Mouse (Mus musculus) skeletal muscle tissue, adult 2 months (tissue): ENCODE data around the gene Shisa7.
"Not testable (repeated sequence)": the region's sequence is repeated elsewhere in the genome, so short reads cannot be mapped to it uniquely, and the experiment has no call there.

Source experiments
- DNase-seq: peaks from one replicate; pipeline ENCODE4 v3.0.0-alpha.2; 2012; ENCODE audit warnings: low read depth, low spot score

Gene Shisa7

DNA sequence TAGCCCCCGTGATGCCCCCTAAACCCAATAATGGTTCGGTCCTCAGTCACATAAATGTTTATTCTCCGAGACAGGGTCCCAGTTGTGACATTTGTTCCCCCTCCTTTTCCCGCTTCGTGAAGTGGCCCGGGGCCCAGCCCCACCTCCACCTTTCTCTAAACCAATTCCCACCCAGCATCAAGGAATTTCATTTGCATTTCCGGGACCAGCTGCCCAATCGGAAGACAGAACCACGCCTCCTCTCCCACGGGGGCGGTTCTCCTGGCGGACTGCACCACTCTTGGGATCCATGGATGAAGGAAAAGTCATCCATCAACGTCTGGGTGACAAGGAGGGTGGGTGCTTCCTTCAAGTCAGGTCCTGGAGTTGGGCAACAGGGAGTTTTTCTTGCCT is 417 bp upstream of the Shisa7 start:
- DNase-seq: no peak

DNA sequence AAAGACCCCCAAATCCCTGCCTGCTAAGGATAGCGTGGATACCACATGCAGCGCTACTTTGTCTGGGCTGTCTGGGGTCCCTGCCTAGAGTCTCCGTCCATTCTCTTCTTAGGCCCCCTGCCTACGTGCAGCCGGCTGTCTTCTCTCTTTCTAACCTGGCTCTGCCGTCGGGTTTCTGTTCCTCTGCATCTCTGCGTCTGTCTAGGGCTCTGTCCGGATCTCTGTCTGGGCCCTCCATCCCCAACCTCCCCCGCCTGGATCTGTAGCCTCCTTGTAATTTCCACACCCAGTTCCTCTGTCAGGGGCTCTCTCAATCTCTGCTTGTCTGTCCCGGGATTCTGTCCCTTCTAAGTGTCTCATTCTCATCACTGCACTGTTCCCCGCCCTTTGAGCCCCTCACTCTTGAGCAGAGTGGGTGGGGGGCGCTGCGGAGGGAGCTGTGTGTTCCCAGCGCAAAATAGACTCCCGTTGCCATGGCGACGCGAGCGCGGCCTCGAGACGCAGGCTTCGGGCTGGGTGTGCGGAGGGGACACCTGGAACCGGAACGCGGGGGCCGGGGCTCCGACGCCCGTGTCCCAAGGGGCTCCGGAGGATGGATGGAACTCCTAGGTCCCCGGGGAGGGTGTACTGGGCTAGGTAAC is 772 bp downstream of the Shisa7 start:
- DNase-seq: no peak

GRCm38 (mm10) chr7:4842634-4843131 is 1.8 kb downstream of the Shisa7 start:
- DNase-seq: no peak

DNA sequence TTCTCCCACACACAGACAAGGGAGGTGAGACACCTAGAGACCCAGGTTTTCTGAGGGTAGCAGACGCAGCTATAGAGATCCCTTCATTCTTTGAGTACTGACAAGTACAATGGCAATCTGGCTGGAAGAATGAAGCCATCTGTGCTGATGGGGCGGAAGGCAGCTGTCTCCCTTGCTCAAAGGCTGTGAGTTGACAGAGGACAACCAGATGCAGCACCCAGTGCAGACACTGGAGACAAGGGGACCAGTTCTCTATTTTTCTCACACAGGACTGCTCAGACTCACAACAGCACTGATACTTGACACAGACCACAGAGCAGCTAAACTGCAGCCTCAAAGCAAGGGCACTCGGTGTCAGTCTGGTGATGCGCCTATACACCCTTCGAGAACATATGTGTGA is 2.4 kb downstream of the Shisa7 start:
- DNase-seq: no peak

GRCm38 (mm10) chr7:4837639-4838038 is 6.9 kb downstream of the Shisa7 start:
- no peak for DNase-seq

DNA sequence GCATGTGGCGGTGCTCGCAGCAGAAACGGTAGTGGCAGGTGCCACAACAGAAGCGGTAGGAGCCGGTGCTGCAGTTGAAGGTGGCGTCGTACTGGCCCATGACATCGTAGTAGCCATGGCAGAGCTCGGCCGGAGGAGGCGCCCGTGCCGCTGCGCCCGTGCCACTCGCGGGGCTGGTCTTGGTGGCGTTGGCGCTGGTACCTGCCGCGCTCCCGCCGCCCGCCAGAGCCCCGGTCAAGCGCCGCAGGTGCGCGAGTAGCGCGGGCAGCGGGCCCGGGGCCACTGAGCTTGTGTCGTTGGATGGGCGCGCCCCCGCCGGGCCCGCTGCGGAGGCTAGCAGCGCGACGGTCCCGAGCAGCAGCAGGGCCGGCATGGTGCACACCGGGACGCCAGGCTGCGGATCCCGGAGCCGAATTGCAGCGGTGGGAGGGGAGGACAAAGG is 8.1 kb downstream of the Shisa7 start:
- peak; percentile 23 for DNase-seq

DNA sequence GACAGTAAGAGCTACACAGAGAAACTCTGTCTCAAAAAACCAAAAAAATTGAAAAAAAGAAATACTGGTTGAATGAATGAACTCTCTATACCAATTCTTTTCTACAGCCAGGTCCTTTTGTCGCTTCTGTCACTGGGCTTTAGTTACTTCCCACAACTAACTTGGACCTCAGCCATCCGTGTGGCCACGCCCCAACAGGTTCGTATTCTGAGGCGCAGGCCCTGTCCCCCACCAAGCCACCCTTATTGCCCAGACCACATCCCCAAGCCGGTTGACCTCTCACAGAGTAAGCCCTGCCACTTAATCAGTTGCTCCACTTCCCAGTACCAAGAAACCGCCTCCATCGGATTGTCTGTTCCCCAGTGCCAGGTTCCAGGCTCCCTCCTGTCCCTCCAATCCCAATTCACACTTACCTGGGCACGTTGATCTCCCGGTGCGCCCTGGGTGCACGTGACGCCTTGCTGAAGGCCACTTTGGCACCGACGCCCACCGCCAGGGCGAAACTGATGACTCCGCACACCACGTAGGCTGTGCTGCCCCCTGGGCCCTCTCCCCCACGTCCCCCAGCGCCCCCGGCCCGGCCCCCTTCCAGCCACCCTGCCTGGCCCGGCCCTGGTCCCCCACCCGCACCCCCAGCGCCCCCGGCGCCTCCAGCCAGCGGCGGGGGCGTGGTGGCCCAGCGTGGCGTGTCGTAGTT is 8.7 kb downstream of the Shisa7 start:
- no peak for DNase-seq

GRCm38 (mm10) chr7:4830476-4830875 is 14.0 kb downstream of the Shisa7 start:
- DNase-seq: no peak

DNA sequence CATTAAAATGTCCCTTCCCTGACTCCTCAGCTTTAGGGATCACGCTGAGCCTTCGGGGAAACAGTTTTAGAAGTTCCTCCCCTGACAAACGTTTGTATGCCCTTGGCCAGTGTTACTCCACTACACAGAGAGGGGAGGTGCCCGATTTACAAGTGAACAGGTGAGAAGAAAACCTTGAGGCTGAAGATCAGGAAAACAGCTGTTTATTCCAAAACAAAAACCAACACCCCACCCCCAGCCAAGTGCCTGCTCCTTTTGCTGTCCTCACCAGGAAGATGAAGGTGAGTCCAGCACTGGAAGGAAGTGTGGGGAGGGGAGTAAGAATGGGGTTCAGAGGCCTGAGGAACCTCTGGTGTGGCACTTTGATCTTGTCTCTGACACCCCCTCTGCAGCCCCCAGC is 19.1 kb downstream of the Shisa7 start:
- no peak for DNase-seq

DNA sequence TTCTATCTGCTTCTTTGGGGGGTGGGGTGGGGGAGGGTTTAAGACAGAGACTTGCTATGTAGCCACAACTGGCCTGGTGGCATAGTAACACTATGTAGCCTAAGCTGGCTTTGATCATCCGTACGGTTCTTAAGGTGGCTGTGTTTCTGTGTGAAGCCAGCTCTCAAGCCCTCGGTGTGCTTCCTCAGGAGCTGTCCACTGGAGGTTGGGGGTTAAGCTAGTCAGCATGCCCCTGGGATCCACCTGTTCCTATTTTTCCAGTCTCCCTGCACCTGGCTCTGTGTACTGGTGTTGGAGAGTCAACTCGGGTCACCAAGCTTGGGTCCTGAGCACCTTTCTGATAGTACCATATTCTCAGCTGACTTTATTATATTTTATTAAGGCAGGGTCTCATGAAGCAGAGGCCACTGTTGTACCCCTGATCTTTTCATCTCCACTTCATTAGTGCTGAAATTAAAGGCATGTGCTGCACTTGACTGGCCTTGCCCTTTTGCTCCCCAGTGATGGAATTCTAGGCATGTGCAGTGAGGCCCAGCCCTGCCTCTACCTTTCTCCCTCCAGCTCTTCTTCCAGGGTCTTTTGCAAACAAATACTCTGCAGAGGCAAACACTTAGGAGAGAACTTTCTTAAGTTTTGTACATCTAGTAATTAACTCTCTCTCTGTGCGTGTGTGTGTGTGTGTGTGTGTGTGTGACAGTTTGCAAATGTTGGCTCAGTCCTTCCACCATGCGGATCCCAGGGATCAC is 22.2 kb downstream of the Shisa7 start:
- DNase-seq: no peak

- DNase-seq: no peak
Measured at GRCm38 (mm10) chr7:4821690-4822089, 22.8 kb downstream of the Shisa7 start.

DNA sequence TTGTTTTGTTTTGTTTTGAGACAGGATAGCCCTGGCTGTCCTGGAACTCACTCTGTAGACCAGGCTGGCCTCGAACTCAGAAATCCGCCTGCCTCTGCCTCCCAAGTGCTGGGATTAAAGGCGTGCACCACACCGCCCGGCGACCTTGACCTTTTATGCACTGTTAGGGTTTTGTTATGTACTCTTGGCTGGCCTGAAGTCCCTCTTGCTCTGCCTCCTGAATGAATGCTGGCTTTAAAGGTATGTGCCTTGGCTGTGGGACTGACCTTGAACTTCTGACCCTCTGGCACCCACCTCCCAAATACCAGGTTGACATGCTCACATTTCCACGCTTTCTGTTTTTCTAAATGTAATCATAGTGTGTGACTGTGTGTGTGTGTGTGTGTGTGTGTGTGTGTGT is 23.6 kb downstream of the Shisa7 start:
- DNase-seq: not testable (repeated sequence)

GRCm38 (mm10) chr7:4816559-4816958 is 27.9 kb downstream of the Shisa7 start:
- no peak for DNase-seq

GRCm38 (mm10) chr7:4813105-4813791 is 31.2 kb downstream of the Shisa7 start:
- DNase-seq: no peak

DNA sequence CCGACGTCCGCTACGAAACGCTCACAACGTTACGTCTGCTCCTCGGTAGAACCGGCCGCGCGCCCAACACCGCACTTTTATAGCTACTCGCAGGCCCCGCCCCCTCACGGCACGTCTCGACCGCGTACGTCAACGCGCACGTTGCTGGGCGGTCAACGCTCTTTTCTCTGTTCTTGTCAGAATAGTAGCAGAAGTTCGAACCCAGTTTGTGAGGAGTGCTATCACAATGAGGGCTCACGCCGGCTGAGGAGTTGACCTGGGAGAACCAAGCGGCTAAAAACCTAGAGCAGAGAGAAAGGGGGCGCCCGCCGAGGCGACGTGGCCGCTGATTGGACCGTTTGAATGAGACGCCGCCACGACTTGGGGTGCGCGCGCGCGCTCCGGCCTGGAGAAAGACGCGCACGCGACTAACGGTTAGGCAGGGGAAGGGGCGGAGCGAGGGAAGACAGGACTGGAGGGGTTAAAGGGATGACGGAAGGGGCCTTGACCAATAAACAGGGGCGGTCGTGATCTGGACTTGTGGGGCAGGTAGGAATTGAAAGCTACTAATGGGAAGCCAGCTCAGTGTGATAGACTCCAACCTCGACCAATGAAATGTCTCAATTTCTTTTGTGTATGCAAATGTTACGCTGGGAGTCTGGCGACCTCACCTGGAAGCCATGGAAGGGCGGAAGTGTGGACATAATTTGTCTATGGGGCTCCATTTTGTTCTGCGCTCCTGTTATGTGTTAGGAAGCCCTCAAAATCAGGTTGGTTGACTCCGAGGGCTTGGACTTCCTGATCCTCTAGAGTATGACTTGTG is 32.0 kb downstream of the Shisa7 start, which contains the start of gene Ube2s:
Ube2s (minus strand) TSS at position 288 of the 802 bp plus-strand sequence.
- DNase-seq: peak; percentile 99

GRCm38 (mm10) chr7:4811842-4812302 is 32.6 kb downstream of the Shisa7 start:
- no peak for DNase-seq

- not testable (repeated sequence) for DNase-seq
Measured at GRCm38 (mm10) chr7:4811131-4811530, 33.4 kb downstream of the Shisa7 start.

- peak; percentile 35 for DNase-seq
Measured at GRCm38 (mm10) chr7:4806716-4807115, 37.8 kb downstream of the Shisa7 start.

DNA sequence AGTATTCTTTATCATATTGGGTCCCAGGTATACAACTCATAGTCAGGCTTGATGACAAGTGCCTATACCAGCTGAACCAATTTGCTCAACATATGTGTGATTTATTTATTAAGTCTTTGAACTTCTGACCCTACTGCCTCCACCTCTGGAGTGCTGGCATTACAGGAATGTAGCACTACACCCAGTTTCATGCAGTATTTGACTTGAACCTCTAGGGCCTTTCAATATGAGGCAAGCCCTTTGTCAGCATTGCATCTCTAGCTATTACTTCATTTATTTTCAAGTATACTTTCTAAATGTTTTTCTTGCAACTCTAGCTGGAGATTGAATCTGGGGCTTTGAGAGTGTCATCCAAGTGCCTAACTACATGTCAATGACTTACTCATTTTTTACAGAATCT is 42.2 kb downstream of the Shisa7 start:
- no peak for DNase-seq

DNA sequence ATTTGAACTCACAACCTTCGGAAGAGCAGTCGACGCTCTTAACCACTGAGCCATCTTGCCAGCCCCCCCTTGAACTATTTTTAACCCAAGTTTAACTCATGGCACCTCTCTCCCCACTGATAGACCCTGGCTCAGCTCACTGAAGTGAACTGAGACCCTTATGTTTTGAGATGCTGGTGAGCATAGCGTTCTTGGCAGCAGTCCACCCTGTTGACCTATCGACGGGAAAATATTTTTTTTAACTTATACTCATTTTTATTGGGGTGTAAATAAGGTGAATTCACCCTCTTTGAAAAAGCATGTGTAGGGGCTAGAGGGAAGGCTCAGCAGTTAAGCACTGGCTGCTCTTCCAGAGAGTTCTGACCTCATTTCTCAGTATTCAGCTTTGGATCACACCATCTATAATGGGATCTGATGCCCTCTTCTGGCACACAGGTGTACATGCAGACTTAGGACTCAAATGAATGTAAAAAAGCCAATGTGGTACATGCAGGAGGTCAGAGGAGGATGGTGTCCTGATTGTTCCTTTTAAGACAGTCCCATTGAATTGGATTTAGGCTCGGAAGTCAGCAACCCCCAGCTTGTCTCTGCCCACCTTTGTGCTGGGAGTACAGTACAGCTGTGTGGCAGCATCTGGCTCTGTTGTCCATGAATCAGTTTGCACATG is 48.6 kb downstream of the Shisa7 start:
- peak; percentile 39 for DNase-seq
